Mouse (Mus musculus) Muller cell, postnatal 12 days (primary cell): ENCODE measurements around the gene Prkg1.
A peak's percentile ranks its signal among the peaks of the same experiment; 100 is the strongest.

Source experiments
- DNase-seq: peaks from one replicate; pipeline ENCODE4 v3.0.0-alpha.2; 2015; ENCODE audit errors: inconsistent ontology term

The Prkg1 gene

GRCm38 (mm10) chr19:31746635-31747034 is 18.2 kb downstream of the Prkg1 start:
- DNase-seq: no peak

- no peak for DNase-seq
Observed at GRCm38 (mm10) chr19:31743241-31744045, 21.4 kb downstream of the Prkg1 start.

GRCm38 (mm10) chr19:31714900-31715299 is 49.9 kb downstream of the Prkg1 start:
- no peak for DNase-seq

- DNase-seq: no peak
Observed at GRCm38 (mm10) chr19:31714418-31714817, 50.4 kb downstream of the Prkg1 start.

- peak; percentile 79 for DNase-seq
Observed at GRCm38 (mm10) chr19:31713321-31713720, 51.5 kb downstream of the Prkg1 start.

- DNase-seq: no peak
Observed at GRCm38 (mm10) chr19:31710336-31710735, 54.5 kb downstream of the Prkg1 start.

- DNase-seq: no peak
Observed at GRCm38 (mm10) chr19:31703991-31704390, 60.8 kb downstream of the Prkg1 start.

- DNase-seq: peak; percentile 22
Observed at GRCm38 (mm10) chr19:31698916-31699315, 65.9 kb downstream of the Prkg1 start.

- DNase-seq: no peak
Observed at GRCm38 (mm10) chr19:31680821-31681220, 84.0 kb downstream of the Prkg1 start.

GRCm38 (mm10) chr19:31678324-31678723 is 86.5 kb downstream of the Prkg1 start:
- DNase-seq: no peak

GRCm38 (mm10) chr19:31671726-31672125 is 93.1 kb downstream of the Prkg1 start:
- no peak for DNase-seq

GRCm38 (mm10) chr19:31665007-31665406 is 99.8 kb downstream of the Prkg1 start:
- no peak for DNase-seq

GRCm38 (mm10) chr19:31664159-31664991 is 100.5 kb downstream of the Prkg1 start:
- DNase-seq: peak; percentile 81

GRCm38 (mm10) chr19:31663437-31664158 is 101.2 kb downstream of the Prkg1 start:
- DNase-seq: peak; percentile 60

GRCm38 (mm10) chr19:31662802-31663201 is 102.0 kb downstream of the Prkg1 start:
- DNase-seq: peak; percentile 73

GRCm38 (mm10) chr19:31658751-31659397 is 106.0 kb downstream of the Prkg1 start:
- no peak for DNase-seq

- no peak for DNase-seq
Observed at GRCm38 (mm10) chr19:31656256-31656655, 108.6 kb downstream of the Prkg1 start.

- DNase-seq: no peak
Observed at GRCm38 (mm10) chr19:31655826-31656225, 109.0 kb downstream of the Prkg1 start.

GRCm38 (mm10) chr19:31654022-31654421 is 110.8 kb downstream of the Prkg1 start:
- no peak for DNase-seq

GRCm38 (mm10) chr19:31650452-31650851 is 114.4 kb downstream of the Prkg1 start:
- DNase-seq: no peak

- peak; percentile 32 for DNase-seq
Observed at GRCm38 (mm10) chr19:31647492-31647891, 117.3 kb downstream of the Prkg1 start.
